Mouse (Mus musculus) adipocyte (in vitro differentiated cells): ENCODE measurements around the gene Cacna1e.

ENCODE experiments used
- DNase-seq: peaks from one replicate; pipeline ENCODE4 v3.0.0-alpha.2; 2016; ENCODE audit warnings: low spot score

Cacna1e gene

GRCm38 (mm10) chr1:154391979-154392378, 492.3 kb downstream of the Cacna1e start:
- no peak for DNase-seq
